Mouse (Mus musculus) brain, embryonic 14.5 days (tissue): ENCODE measurements around the gene Faap100. TPM values are rescaled to one million over a fixed set of nuclear protein-coding genes. Genes with fewer than 3 reads are reported as not detected.

Experiments used
- DNase-seq: peaks from one replicate; pipeline ENCODE4 v3.0.0-alpha.2; 2011; ENCODE audit warnings: low read depth
- CTCF ChIP-seq: fragments of 200-500 bp; IDR thresholded peaks from 2 replicates; pipeline ENCODE4 v1.5.1; 2012; ENCODE audit warnings: inconsistent platforms, mild to moderate bottlenecking, moderate library complexity, borderline replicate concordance; ENCODE audit not compliant: insufficient read depth, insufficient read length; ENCODE audit errors: extremely low read depth
- POLR2A ChIP-seq: fragments of 200-500 bp; IDR thresholded peaks from 2 replicates; pipeline ENCODE4 v1.6.1; 2012; ENCODE audit warnings: mild to moderate bottlenecking, inconsistent platforms, borderline replicate concordance; ENCODE audit not compliant: poor library complexity, insufficient read depth, insufficient read length, severe bottlenecking; ENCODE audit errors: extremely low read depth
- polyA plus RNA-seq: library from polyadenylated mRNA; depleted of rRNA; stranded (reverse); fragments of >200 nt; gene quantifications from 2 replicates; pipeline ENCODE4 v1.2.3, GENCODE M21; 2012; rRNA removed

The Faap100 gene
- polyA plus RNA-seq, 1 experiment, result 122 TPM

GRCm38 (mm10) chr11:120338786-120339185, 39.8 kb downstream of the Faap100 start:
- no peak for DNase-seq

GRCm38 (mm10) chr11:120337447-120337846, 41.1 kb downstream of the Faap100 start:
- DNase-seq, result no peak
- no peak for TF ChIP-seq CTCF
- TF ChIP-seq POLR2A, result no peak

More at GRCm38 (mm10) chr11:120338786-120339185, 39.8 kb downstream of the Faap100 start:
- no peak for TF ChIP-seq CTCF
- no peak for TF ChIP-seq POLR2A

GRCm38 (mm10) chr11:120335431-120336021, 43.0 kb downstream of the Faap100 start:
- no peak for TF ChIP-seq POLR2A
- TF ChIP-seq CTCF, result no peak
- no peak for DNase-seq

- DNase-seq, result no peak
- TF ChIP-seq CTCF (no peak), POLR2A (no peak)
These were observed 58.4 kb downstream of the Faap100 start for GRCm38 (mm10) chr11:120320156-120320555.

GRCm38 (mm10) chr11:120319310-120319709, 59.3 kb downstream of the Faap100 start:
- TF ChIP-seq POLR2A (no peak), CTCF (no peak)
- DNase-seq, result no peak

Other genes starting within 250 kb of the Faap100 start
- 122 and 134 TPM in 2 replicates for gene Slc38a10, start 227.4 kb downstream of the Faap100 start, polyA plus RNA-seq
- 29.0 and 47.0 TPM in 2 replicates for gene Bahcc1, start 145.8 kb downstream of the Faap100 start, polyA plus RNA-seq
- 1,716 and 3,108 TPM in 2 replicates for gene Actg1, start 30.2 kb downstream of the Faap100 start, polyA plus RNA-seq
- gene Fscn2, start 17.2 kb downstream of the Faap100 start, polyA plus RNA-seq, result 0.95 and 0.96 TPM in 2 replicates
- gene Nploc4, start 58.9 kb upstream of the Faap100 start, polyA plus RNA-seq, result 62.6 and 63.2 TPM in 2 replicates
- 0.04 and 0.10 TPM in 2 replicates for gene Tspan10, start 63.9 kb upstream of the Faap100 start, polyA plus RNA-seq
- gene Pde6g, start 74.7 kb upstream of the Faap100 start, polyA plus RNA-seq, result 0.34 and 0.53 TPM in 2 replicates
- 7.1 and 12.2 TPM in 2 replicates for gene Oxld1, start 79.3 kb upstream of the Faap100 start, polyA plus RNA-seq
- gene Ccdc137, start 79.4 kb upstream of the Faap100 start, polyA plus RNA-seq, result 24.2 and 35.7 TPM in 2 replicates
- 42.4 and 45.8 TPM in 2 replicates for gene Arl16, start 88.8 kb upstream of the Faap100 start, polyA plus RNA-seq
- gene Mrpl12, start 105.8 kb upstream of the Faap100 start, polyA plus RNA-seq, result 96.3 and 107 TPM in 2 replicates
- 40.6 and 57.3 TPM in 2 replicates for gene Slc25a10, start 113.1 kb upstream of the Faap100 start, polyA plus RNA-seq
- 0.32 and 0.36 TPM in 2 replicates for gene Gcgr, start 151.9 kb upstream of the Faap100 start, polyA plus RNA-seq
- 204 and 253 TPM in 2 replicates for gene Mcrip1, start 171.0 kb upstream of the Faap100 start, polyA plus RNA-seq
- not detected in 2 replicates for gene Ppp1r27, start 172.4 kb upstream of the Faap100 start, polyA plus RNA-seq
- 162 and 206 TPM in 2 replicates for gene P4hb, start 194.5 kb upstream of the Faap100 start, polyA plus RNA-seq
- gene Arhgdia, start 202.9 kb upstream of the Faap100 start, polyA plus RNA-seq, result 540 and 581 TPM in 2 replicates
- gene Alyref, start 219.6 kb upstream of the Faap100 start, polyA plus RNA-seq, result 86.8 and 89.7 TPM in 2 replicates
- gene Anapc11, start 219.7 kb upstream of the Faap100 start, polyA plus RNA-seq, result 175 and 222 TPM in 2 replicates
- gene Npb, start 229.7 kb upstream of the Faap100 start, polyA plus RNA-seq, result 0.29 and 0.45 TPM in 2 replicates
- 229 and 307 TPM in 2 replicates for gene Pcyt2, start 239.2 kb upstream of the Faap100 start, polyA plus RNA-seq
- 59.4 and 85.8 TPM in 2 replicates for gene Sirt7, start 246.5 kb upstream of the Faap100 start, polyA plus RNA-seq